Mouse (Mus musculus): Measurements from ENCODE around the gene Nacc2. TPM values are rescaled to one million over a fixed set of nuclear protein-coding genes. Genes with fewer than 3 reads are reported as not detected.

The Nacc2 gene
- total RNA-seq, 2 experiments from 2014 or later = 64.6 to 78.3 TPM

- DNase-seq (ENCODE audit: low spot score in 2 of 2) = no peak
Observed at GRCm38 (mm10) chr2:26099851-26100250, 23.2 kb downstream of the Nacc2 start.

- DNase-seq (ENCODE audit: low spot score in 2 of 2) = no peak
Observed at GRCm38 (mm10) chr2:26099260-26099659, 23.8 kb downstream of the Nacc2 start.

GRCm38 (mm10) chr2:26093897-26094296 is 29.1 kb downstream of the Nacc2 start:
- DNase-seq (ENCODE audit: low spot score in 2 of 2) = no peak

- peak; percentile 72 to 82 for DNase-seq (ENCODE audit: low spot score in 2 of 2)
Observed at GRCm38 (mm10) chr2:26091771-26092393, 31.1 kb downstream of the Nacc2 start.

- peak in 1 of 2 experiments; percentile 12 for DNase-seq (ENCODE audit: low spot score in 2 of 2)
Observed at GRCm38 (mm10) chr2:26090876-26091770, 31.9 kb downstream of the Nacc2 start.

- DNase-seq (ENCODE audit: low spot score in 2 of 2) = no peak
Observed at GRCm38 (mm10) chr2:26089005-26089404, 34.0 kb downstream of the Nacc2 start.

- no peak for DNase-seq (ENCODE audit: low spot score in 2 of 2)
Observed at GRCm38 (mm10) chr2:26086926-26087600, 36.0 kb downstream of the Nacc2 start.

- DNase-seq (ENCODE audit: low spot score in 2 of 2) = no peak
Observed at GRCm38 (mm10) chr2:26086505-26086904, 36.5 kb downstream of the Nacc2 start.

GRCm38 (mm10) chr2:26082883-26083282 is 40.1 kb downstream of the Nacc2 start:
- no peak for DNase-seq (ENCODE audit: low spot score in 2 of 2)

GRCm38 (mm10) chr2:26080830-26081229 is 42.2 kb downstream of the Nacc2 start:
- DNase-seq (ENCODE audit: low spot score in 2 of 2) = no peak

- DNase-seq (ENCODE audit: low spot score in 2 of 2) = no peak
Observed at GRCm38 (mm10) chr2:26079409-26079808, 43.6 kb downstream of the Nacc2 start.

- no peak for DNase-seq (ENCODE audit: low spot score in 2 of 2)
Observed at GRCm38 (mm10) chr2:26077068-26077467, 46.0 kb downstream of the Nacc2 start.

GRCm38 (mm10) chr2:26076121-26076520 is 46.9 kb downstream of the Nacc2 start:
- DNase-seq (ENCODE audit: low spot score in 2 of 2) = no peak

- no peak for DNase-seq (ENCODE audit: low spot score in 2 of 2)
Observed at GRCm38 (mm10) chr2:26074551-26074950, 48.5 kb downstream of the Nacc2 start.

- DNase-seq (ENCODE audit: low spot score in 2 of 2) = no peak
Observed at GRCm38 (mm10) chr2:26068592-26068991, 54.4 kb downstream of the Nacc2 start.

- DNase-seq (ENCODE audit: low spot score in 2 of 2) = no peak
Observed at GRCm38 (mm10) chr2:26068175-26068574, 54.8 kb downstream of the Nacc2 start.

GRCm38 (mm10) chr2:26066527-26066926 is 56.5 kb downstream of the Nacc2 start:
- DNase-seq (ENCODE audit: low spot score in 2 of 2) = peak; percentile 46 to 89

- DNase-seq (ENCODE audit: low spot score in 2 of 2) = no peak
Observed at GRCm38 (mm10) chr2:26062742-26063427, 60.1 kb downstream of the Nacc2 start.

- no peak for DNase-seq (ENCODE audit: low spot score in 2 of 2)
Observed at GRCm38 (mm10) chr2:26062241-26062640, 60.8 kb downstream of the Nacc2 start.

- peak; percentile 26 to 55 for DNase-seq (ENCODE audit: low spot score in 2 of 2)
Observed at GRCm38 (mm10) chr2:26061018-26061666, 61.9 kb downstream of the Nacc2 start.

- no peak for DNase-seq (ENCODE audit: low spot score in 2 of 2)
Observed at GRCm38 (mm10) chr2:26057053-26057452, 66.0 kb downstream of the Nacc2 start.

Data from layer of hippocampus, adult 18-20 months (tissue).